Mouse (Mus musculus): ENCODE data around the gene Dip2a.

Dip2a gene

DNA sequence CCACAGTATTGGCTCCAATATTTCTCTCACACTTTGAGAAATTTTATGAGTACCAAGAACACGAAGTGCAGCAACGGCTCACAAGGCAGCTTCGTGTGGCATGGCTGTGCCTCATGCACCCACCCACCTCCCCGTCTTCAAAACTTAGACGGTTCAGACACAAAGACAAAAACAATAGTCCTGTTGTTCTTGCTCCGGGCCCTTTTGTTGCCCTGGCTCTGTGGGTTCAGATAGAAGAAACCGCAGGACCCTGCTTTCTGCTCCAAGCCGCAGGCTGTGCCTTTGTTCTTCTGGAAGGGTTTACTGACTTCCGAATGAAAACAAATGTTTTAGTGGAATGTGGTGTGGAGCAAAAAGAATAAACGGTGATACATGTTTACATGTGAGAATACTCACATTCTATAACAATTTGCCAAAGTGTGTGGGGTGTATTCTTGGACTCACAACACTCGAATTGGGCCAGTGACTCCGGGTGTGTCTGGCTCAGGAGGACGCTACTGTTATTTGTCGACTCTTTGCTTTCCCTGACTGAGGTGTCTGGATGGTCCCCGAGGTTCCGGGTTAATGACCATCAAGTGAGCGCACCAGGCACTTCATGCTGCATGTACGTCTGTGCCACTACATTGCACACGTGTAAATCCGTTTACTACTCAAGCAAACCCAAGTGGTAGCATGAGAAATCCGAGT is 97.0 kb downstream of the Dip2a start:
- DNase-seq (ENCODE audit: low read depth, low spot score): no peak

DNA sequence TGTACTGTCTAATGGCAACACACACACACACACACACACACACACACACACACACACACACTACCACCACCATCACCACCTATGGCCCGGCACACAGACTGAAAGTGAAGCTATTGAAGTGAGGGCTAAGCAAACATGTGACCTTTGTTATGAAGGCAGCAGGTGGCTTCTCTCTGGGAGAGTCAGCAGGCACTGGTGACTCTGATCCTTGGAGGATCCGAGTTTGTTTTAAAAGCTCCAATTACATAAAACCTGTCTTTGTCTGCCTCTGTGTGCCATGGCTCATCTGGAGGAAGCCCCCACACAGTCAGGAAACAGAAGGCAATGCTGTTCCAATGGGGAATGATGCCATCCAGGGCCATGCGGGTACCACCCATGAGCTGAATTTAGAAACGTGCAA is 98.5 kb downstream of the Dip2a start:
- DNase-seq (ENCODE audit: low read depth, low spot score): no peak

DNA sequence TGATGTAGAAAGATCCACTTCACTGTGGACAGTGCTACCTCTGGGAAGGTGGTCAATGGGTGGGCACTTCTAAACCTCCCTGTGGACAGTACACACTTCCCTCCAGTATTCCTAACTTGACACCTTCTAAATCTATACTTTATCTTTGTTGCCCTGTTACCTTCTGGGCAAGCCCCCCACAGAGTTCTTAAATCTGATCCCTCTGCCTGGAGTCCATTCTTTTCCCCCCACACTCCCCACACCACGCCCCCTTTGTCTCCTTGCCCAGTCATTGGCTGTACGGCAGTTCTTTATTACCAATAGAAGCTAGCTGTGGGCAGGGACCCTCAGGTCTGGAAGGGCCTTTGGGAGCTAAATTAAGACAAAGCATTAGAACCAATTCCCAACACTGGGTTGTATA is 100.0 kb downstream of the Dip2a start:
- no peak for DNase-seq (ENCODE audit: low read depth, low spot score)

DNA sequence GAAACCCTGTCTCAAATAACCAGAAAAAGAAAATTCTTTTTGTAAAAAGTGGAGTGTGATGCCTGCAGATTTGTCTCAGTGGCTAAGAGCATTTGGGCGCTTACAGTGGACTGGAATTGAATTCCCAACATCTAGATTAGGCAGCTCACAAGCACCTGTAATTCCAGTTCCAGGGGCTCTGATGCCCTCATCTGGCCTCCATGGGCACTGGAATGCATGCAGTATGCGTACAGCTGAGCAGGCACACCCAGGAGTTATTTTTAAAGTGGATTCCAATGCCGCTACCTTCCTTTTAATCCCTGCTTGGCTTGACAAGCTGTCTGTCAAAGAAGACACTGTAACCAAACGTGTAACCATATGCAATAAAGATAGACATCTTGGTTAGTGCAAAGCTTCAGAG is 105.7 kb downstream of the Dip2a start:
- no peak for DNase-seq (ENCODE audit: low read depth, low spot score)

DNA sequence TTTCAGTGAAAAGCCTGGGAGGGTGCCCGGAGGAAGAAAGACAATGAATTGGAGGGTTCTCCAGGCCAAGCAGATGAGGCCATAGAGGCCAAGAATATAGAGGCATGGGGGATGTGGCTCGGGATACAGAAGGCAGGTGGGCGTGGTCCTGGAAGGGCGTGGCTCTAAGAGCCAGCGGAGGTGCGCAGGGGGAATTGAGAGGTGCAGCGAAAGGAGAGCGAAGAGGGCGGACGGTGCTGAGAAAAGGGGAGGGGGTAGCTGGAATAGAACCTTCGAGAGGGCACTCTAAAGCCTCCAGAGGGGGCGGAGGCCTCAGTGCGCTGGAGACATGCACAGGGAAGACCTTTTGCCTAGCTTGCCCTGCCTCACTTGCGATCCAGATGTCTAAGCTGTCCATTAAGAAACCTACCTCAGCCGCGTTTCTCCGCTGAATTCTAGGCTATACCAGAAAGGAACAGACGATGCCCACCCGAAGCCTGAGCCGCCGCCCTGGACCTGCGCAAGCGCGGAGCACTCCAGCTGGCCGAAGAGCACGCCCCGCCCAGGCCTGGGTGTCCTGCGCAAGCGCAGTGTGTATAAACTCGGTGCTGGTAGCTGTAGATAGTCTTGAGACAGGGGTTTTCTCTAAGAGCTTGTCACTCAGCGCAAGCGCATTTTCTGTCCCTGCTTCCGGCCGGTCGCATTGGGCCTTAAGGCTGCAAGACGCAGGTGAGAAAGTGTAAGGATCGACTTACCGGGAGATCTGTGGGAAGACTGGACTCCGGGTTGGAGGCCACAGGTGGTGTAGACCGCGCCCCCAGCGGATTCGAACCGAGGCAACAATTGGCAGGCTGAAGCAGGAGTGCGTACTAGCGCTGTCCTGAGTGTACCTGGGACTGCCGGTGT is 107.5 kb downstream of the Dip2a start, which contains the start of gene Prmt2:
Prmt2 (minus strand) TSS at position 525 of the 885 bp plus-strand sequence.
- DNase-seq (ENCODE audit: low read depth, low spot score): peak; percentile 91

DNA sequence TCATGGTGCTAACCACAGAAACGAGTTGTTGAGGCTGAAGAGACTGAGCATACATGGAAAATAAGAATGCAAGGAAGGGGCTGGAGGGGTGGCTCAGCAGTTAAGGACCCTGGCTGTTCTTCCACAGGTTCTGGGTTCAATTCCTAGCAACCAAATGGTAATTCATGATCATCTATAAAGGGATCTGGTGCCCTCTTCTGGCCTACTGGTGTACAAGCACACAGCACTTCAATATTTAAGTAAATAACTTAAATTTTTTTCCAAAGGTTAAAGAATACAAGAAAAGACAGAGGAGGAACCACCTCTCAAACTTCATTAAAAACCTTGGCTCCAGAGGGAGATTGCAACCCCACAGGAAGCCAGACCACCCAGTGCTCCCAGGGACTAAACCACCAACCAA is 115.5 kb downstream of the Dip2a start:
- no peak for DNase-seq (ENCODE audit: low read depth, low spot score)

DNA sequence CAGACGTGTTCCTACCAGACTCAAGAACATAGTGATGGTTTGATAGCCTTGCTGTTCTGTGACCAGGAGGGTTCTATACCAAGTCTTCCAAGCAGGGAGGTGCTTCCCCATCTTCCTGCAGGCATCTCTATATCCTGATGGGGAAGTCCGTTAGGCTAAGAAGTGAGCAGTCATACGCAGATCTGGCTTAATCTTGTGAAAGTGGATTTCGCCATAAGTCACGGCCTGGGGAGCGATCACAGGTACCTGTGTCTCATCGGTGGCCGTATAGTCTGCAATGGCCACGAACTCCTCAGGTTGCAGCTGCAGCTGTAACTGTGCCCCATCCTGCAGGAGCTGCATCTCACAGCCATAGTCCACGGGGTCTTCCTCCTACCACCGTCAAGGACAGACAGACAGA is 119.1 kb downstream of the Dip2a start:
- DNase-seq (ENCODE audit: low read depth, low spot score): no peak

DNA sequence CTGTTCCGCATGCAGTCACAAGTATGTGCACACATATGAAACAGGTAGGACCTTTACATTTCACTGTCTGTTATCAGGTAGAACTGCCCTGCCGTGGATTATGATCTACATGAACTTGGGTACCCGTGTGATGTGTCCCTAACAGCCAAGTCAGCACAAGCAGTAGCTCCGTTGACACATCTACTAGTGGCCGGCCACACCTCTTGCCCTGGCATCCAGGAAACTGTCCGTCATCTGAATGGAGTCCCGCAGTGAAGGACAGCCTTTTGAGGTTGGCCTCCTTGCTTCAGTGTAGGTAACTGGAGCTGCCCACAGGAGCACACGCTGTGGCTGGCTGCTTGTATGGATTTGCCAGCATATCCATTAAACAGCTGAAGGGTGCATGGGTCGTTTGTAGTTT is 126.9 kb downstream of the Dip2a start:
- no peak for DNase-seq (ENCODE audit: low read depth, low spot score)

DNA sequence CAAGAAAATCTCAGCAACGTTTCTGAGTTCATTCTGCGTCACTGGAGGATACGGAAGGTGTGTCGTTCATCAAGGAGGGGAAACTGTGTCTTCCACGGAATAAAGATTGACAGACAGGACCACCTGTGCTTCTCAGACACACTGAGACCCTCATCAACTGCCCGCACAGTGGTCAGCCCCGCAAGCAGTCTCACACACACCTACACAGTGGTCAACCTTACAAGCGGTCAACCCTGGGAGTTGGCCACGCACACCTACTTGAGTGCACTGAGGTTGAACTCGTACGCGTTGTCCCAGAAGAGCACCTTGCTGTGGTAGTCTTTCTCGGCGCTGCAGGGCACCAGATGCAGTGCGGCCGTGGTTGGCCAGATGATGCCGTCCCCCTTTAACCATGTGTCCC is 128.0 kb downstream of the Dip2a start:
- no peak for DNase-seq (ENCODE audit: low read depth, low spot score)

DNA sequence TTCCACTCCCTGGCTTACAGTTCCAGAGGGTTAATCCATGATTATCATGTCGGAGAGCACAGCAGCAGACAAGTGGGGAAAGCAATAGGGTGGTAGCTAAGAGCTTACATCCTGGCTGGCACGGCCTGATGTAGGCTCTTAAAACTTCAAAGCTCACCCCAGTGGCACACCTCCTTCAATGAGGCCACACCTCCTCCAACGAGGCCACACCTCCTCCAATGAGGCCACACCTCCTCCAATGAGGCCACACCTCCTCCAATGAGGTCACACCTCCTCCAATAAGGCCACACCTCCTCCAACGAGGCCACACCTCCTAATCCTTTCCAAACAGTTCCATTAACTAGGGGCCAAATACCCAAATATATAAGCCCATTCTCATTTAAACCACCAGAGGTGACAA is 130.9 kb downstream of the Dip2a start:
- no peak for DNase-seq (ENCODE audit: low read depth, low spot score)

DNA sequence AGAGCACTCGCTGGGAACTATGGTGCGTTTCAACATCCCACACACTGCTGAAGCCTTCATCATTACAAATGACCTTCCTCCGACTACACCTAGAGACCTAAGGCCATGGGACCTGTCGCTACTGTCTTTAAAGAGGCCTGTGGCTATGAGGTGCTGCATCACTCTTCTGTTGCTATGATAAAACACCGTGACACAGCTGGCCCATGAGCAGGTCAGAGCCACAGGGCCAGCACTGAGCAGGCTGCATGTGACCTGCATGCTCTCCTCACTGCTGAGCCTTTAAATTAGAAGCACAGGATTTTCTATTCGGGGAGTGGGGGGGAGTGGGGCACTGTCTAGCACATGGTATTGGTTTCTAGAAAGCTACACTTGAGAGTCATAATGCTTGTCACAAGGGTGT is 133.0 kb downstream of the Dip2a start:
- no peak for DNase-seq (ENCODE audit: low read depth, low spot score)

DNA sequence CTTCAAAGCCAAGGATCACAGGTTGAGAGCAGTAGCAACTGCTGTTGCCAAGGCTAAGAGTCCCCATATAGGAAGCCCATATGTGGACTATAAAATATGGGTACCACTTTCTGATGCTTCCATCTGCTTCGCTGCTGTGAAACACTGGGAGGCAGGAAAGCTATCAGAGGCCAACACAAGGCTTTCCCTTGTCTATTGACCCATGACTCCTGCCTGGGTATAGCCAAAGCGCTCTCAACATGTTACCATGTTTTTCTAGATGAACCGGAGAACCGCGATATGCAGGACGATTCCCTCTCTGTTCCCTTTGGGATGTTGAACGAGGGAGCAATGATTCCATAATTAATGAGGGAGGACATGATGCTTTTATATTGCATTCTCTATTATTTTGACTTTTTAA is 134.3 kb downstream of the Dip2a start:
- DNase-seq (ENCODE audit: low read depth, low spot score): no peak
